Mouse (Mus musculus): ENCODE results near the gene Wdr82. TPM values are rescaled to one million over a fixed set of nuclear protein-coding genes. Genes with fewer than 3 reads are reported as not detected.
A peak's percentile ranks its signal among the peaks of the same experiment; 100 is the strongest.

Wdr82 gene
- polyA plus RNA-seq, 1 experiment from 2014 or later: 16.9 TPM

GRCm38 (mm10) chr9:106158037-106158491 is 12.7 kb upstream of the Wdr82 start, which contains the start of gene Glyctk:
Glyctk (minus strand) TSS chr9:106158138.
- 66% methylated on average over 6 of the region's 6 CpGs for WGBS
- Histone ChIP-seq H3K4me3 (replicated peaks; ENCODE audit: low read depth, low read length) (no peak within 1 kb of the TSS), H3K4me2 (ENCODE audit: low read length) (peak within 1 kb of the TSS; percentile 27; the same call in 1 of the 2 replicates), H3K27me3 (ENCODE audit: insufficient read depth, low read length) (no peaks in the 10 kb centered on the region), H3K9me3 (replicated peaks; ENCODE audit: low read length) (no peaks in the 10 kb centered on the region), H3K4me1 (replicated peaks; ENCODE audit: insufficient read depth, low read length) (no peaks in the 10 kb centered on the region; the same call in 1 of the 2 replicates), H3K9ac (ENCODE audit: low read depth, low read length) (0 out of 2 replicates have a peak within 1 kb of the TSS, but pooled peaks have one; percentile 40), H3K27ac (peak within 1 kb of the TSS; percentile 77), H3K36me3 (ENCODE audit: insufficient read depth, low read length) (no peaks in the 10 kb centered on the region)
- DNase-seq (ENCODE audit: low spot score) (peak; percentile 35), ATAC-seq (replicated peaks; ENCODE audit: low FRiP score, low read depth) (peak; percentile 65)
- no peak for TF ChIP-seq CTCF (IDR thresholded peaks at IDR 0.05; ENCODE audit: low read depth)

DNA sequence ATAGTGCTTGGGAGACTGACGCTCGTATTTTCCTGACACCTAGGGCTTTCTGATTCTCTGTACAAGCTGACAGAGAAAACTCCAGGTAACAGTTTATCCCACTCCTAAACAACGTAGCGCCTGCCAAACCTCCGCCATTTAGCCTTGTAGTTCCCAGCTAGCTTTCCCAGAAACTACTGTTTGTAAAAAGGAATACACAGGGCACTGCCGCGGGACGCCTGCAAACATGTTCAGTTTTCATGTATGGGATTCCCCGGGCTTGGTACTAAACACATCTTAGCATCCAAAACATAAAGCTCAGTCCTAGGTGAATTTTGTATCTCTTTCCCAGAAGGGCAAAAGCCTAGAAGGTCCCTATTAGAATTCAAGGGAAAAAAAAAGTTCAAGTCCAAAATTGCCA is 11.5 kb upstream of the Wdr82 start:
- Histone ChIP-seq H3K27ac (no peak overlapping the region), H3K9me3 (replicated peaks; ENCODE audit: low read length) (no peaks in the 10 kb centered on the region), H3K27me3 (ENCODE audit: insufficient read depth, low read length) (no peaks in the 10 kb centered on the region), H3K9ac (ENCODE audit: low read depth, low read length) (no peak overlapping the region), H3K4me3 (replicated peaks; ENCODE audit: low read depth, low read length) (0 out of 2 replicates have a peak overlapping the region, but pooled peaks have one; percentile 53), H3K4me2 (ENCODE audit: low read length) (peak overlapping the region; percentile 70), H3K4me1 (replicated peaks; ENCODE audit: insufficient read depth, low read length) (no peaks in the 10 kb centered on the region; the same call in 1 of the 2 replicates), H3K36me3 (ENCODE audit: insufficient read depth, low read length) (no peaks in the 10 kb centered on the region)
- no peak for ATAC-seq (replicated peaks; ENCODE audit: low FRiP score, low read depth)
- DNase-seq (ENCODE audit: low spot score): no peak
- TF ChIP-seq CTCF (IDR thresholded peaks at IDR 0.05; ENCODE audit: low read depth): no peak
- WGBS: 85% methylated on average over 9 of the region's 9 CpGs

GRCm38 (mm10) chr9:106159784-106160301 is 10.9 kb upstream of the Wdr82 start:
- H3K4me2 ChIP-seq (ENCODE audit: low read length): peak overlapping the region; percentile 70
- no peaks in the 10 kb centered on the region; the same call in 1 of the 2 replicates for H3K4me1 ChIP-seq (replicated peaks; ENCODE audit: insufficient read depth, low read length)
- DNase-seq (ENCODE audit: low spot score) (peak; percentile 90), ATAC-seq (replicated peaks; ENCODE audit: low FRiP score, low read depth) (peak; percentile 81)
- H3K9ac ChIP-seq (ENCODE audit: low read depth, low read length): peak overlapping the region; percentile 72
- 2% methylated on average over 24 of the region's 24 CpGs for WGBS
- no peak for TF ChIP-seq CTCF (IDR thresholded peaks at IDR 0.05; ENCODE audit: low read depth)
- peak overlapping the region; percentile 97 for H3K27ac ChIP-seq
- no peaks in the 10 kb centered on the region for H3K27me3 ChIP-seq (ENCODE audit: insufficient read depth, low read length)
- H3K9me3 ChIP-seq (replicated peaks; ENCODE audit: low read length): no peaks in the 10 kb centered on the region
- no peaks in the 10 kb centered on the region for H3K36me3 ChIP-seq (ENCODE audit: insufficient read depth, low read length)
- H3K4me3 ChIP-seq (replicated peaks; ENCODE audit: low read depth, low read length): peak overlapping the region; percentile 53

DNA sequence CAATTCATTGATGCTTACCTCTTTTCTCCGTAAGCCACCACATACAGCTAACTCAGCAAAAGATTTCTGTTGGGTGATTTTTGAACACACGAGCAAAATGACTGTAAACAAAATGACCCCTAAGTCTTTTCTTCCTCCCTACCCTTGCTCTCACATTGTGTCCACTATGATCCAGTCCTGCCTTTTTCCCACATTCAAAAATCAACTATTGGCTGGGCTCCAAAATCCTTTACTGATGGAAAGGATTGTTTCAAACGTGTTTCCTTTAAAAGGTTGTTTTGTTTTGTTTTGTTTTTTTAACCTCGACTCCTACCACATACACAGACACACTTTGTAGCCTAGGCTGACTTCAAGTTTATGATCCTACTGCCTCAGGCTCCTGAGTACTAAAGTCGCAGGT is 10.3 kb upstream of the Wdr82 start:
- Histone ChIP-seq H3K9me3 (replicated peaks; ENCODE audit: low read length) (no peaks in the 10 kb centered on the region), H3K4me1 (replicated peaks; ENCODE audit: insufficient read depth, low read length) (no peaks in the 10 kb centered on the region; the same call in 1 of the 2 replicates), H3K4me3 (replicated peaks; ENCODE audit: low read depth, low read length) (peak overlapping the region; percentile 53), H3K4me2 (ENCODE audit: low read length) (peak overlapping the region; percentile 70), H3K36me3 (ENCODE audit: insufficient read depth, low read length) (no peaks in the 10 kb centered on the region), H3K27me3 (ENCODE audit: insufficient read depth, low read length) (no peaks in the 10 kb centered on the region), H3K27ac (peak overlapping the region; percentile 97), H3K9ac (ENCODE audit: low read depth, low read length) (peak overlapping the region; percentile 72)
- WGBS: 24% methylated on average over 5 of the region's 5 CpGs
- peak; percentile 14 for DNase-seq (ENCODE audit: low spot score)
- no peak for ATAC-seq (replicated peaks; ENCODE audit: low FRiP score, low read depth)
- TF ChIP-seq CTCF (IDR thresholded peaks at IDR 0.05; ENCODE audit: low read depth): no peak

GRCm38 (mm10) chr9:106166709-106167108 is 4.0 kb upstream of the Wdr82 start:
- no peak overlapping the region for H3K4me2 ChIP-seq (ENCODE audit: low read length)
- ATAC-seq (replicated peaks; ENCODE audit: low FRiP score, low read depth) (no peak), DNase-seq (ENCODE audit: low spot score) (no peak)
- H3K4me3 ChIP-seq (replicated peaks; ENCODE audit: low read depth, low read length): no peak overlapping the region
- WGBS: 86% methylated on average over 2 of the region's 2 CpGs
- H3K36me3 ChIP-seq (ENCODE audit: insufficient read depth, low read length): no peaks in the 10 kb centered on the region
- H3K27me3 ChIP-seq (ENCODE audit: insufficient read depth, low read length): no peaks in the 10 kb centered on the region
- no peaks in the 10 kb centered on the region for H3K9me3 ChIP-seq (replicated peaks; ENCODE audit: low read length)
- H3K4me1 ChIP-seq (replicated peaks; ENCODE audit: insufficient read depth, low read length): peaks cover 5% of the 10 kb centered on the region; the same call in 1 of the 2 replicates
- TF ChIP-seq CTCF (IDR thresholded peaks at IDR 0.05; ENCODE audit: low read depth): no peak
- H3K27ac ChIP-seq: no peak overlapping the region
- H3K9ac ChIP-seq (ENCODE audit: low read depth, low read length): no peak overlapping the region

- WGBS: 77% methylated on average over 3 of the region's 3 CpGs
- no peak for TF ChIP-seq CTCF (IDR thresholded peaks at IDR 0.05; ENCODE audit: low read depth)
- no peak overlapping the region for H3K27ac ChIP-seq
- no peak overlapping the region for H3K4me3 ChIP-seq (replicated peaks; ENCODE audit: low read depth, low read length)
- H3K9ac ChIP-seq (ENCODE audit: low read depth, low read length): no peak overlapping the region
- H3K4me2 ChIP-seq (ENCODE audit: low read length): no peak overlapping the region
- DNase-seq (ENCODE audit: low spot score) (no peak), ATAC-seq (replicated peaks; ENCODE audit: low FRiP score, low read depth) (no peak)
- H3K36me3 ChIP-seq (ENCODE audit: insufficient read depth, low read length): no peaks in the 10 kb centered on the region
- no peaks in the 10 kb centered on the region for H3K27me3 ChIP-seq (ENCODE audit: insufficient read depth, low read length)
- peaks cover 5% of the 10 kb centered on the region; the same call in 1 of the 2 replicates for H3K4me1 ChIP-seq (replicated peaks; ENCODE audit: insufficient read depth, low read length)
- no peaks in the 10 kb centered on the region for H3K9me3 ChIP-seq (replicated peaks; ENCODE audit: low read length)
Measured at GRCm38 (mm10) chr9:106167241-106167640, 3.5 kb upstream of the Wdr82 start.
